ENCODE assay signal across 18 mouse cellular contexts in genomic region chr3:127458925-127459324, GRCm38 (mm10). TPM values are rescaled to one million over a fixed set of nuclear protein-coding genes. Genes with fewer than 3 reads are reported as not detected.
DNase-seq lines count a peak whose midpoint lies in the region; ATAC-seq and TF ChIP-seq lines count a peak whose summit lies in the region.
"Had no signal": no experiment of that assay in that cellular context is flagged by ENCODE, and none has a peak within 500 bp of the region (broad histone marks: within the 10 kb centered on the region; RNA-seq: fewer than 3 reads in every experiment).

No protein-coding gene starts in this region.

- no peak for TF ChIP-seq CTCF in G1E (IDR thresholded peaks at IDR 0.05; ENCODE audit: low read depth, low read length)
- no peak for TF ChIP-seq CTCF in liver, postnatal 0 days (IDR thresholded peaks at IDR 0.05; ENCODE audit: low read depth)

- WGBS in liver, postnatal 0 days (ENCODE audit: insufficient replicate concordance), result 36% methylated on average over 11 of the region's 11 CpGs
- 55% methylated on average over 11 of the region's 11 CpGs for WGBS in hindbrain, embryonic 14.5 days
- 47% methylated on average over 11 of the region's 11 CpGs for WGBS in hindbrain, embryonic 16.5 days

- DNase-seq in heart, adult 18-20 months, result peak; percentile 13
- no peak for DNase-seq in heart, postnatal 36 days
- DNase-seq in G1E (ENCODE audit: low spot score), result no peak
- DNase-seq in heart, postnatal 10 days, result peak; percentile 10 to 29
- no peak for DNase-seq in liver, postnatal 0 days
- DNase-seq in hindbrain, embryonic 14.5 days (ENCODE audit: low spot score), result no peak
- no peak for DNase-seq in cerebellum, adult 9-10 months
- DNase-seq: cerebellum, adult 18-20 months; kidney, adult 18-20 months; kidney, postnatal 25 days; right cerebral cortex, postnatal 25 days; thymus, postnatal 14 days had no signal

- no peak overlapping the region for H3K27ac ChIP-seq in liver, postnatal 0 days (ENCODE audit: low read depth)
- no peak overlapping the region for H3K27ac ChIP-seq in hindbrain, embryonic 14.5 days
- H3K27ac ChIP-seq in hindbrain, embryonic 16.5 days (ENCODE audit: low read depth, low read length), result no peak overlapping the region
- H3K27ac ChIP-seq: embryonic facial prominence, embryonic 15.5 days; hindbrain, embryonic 10.5 days; limb, embryonic 15.5 days; midbrain, embryonic 15.5 days had no signal

- H3K27me3 ChIP-seq in G1E (ENCODE audit: insufficient read depth, low read length), result no peaks in the 10 kb centered on the region
- H3K27me3 ChIP-seq in liver, postnatal 0 days (ENCODE audit: insufficient read depth, low read length), result no peaks in the 10 kb centered on the region
- H3K27me3 ChIP-seq in hindbrain, embryonic 14.5 days (ENCODE audit: control insufficient read depth, insufficient read depth, low read length), result no peaks in the 10 kb centered on the region
- no peaks in the 10 kb centered on the region for H3K27me3 ChIP-seq in hindbrain, embryonic 16.5 days (replicated peaks; ENCODE audit: control insufficient read depth, insufficient read depth, low read length)
- H3K27me3 ChIP-seq: embryonic facial prominence, embryonic 15.5 days; midbrain, embryonic 15.5 days had no signal

- peak overlapping the region; percentile 63; the same call in 1 of the 2 replicates for H3K4me2 ChIP-seq in liver, postnatal 0 days (ENCODE audit: low read depth, low read length)
- no peak overlapping the region for H3K4me2 ChIP-seq in hindbrain, embryonic 14.5 days (replicated peaks)
- H3K4me2 ChIP-seq in hindbrain, embryonic 16.5 days (ENCODE audit: low read length), result no peak overlapping the region
- H3K4me2 ChIP-seq: embryonic facial prominence, embryonic 15.5 days; limb, embryonic 15.5 days; midbrain, embryonic 15.5 days had no signal

- H3K9ac ChIP-seq in liver, postnatal 0 days (replicated peaks), result no peak overlapping the region
- H3K9ac ChIP-seq in hindbrain, embryonic 14.5 days, result no peak overlapping the region
- no peak overlapping the region for H3K9ac ChIP-seq in hindbrain, embryonic 16.5 days (ENCODE audit: low read depth, low read length)
- H3K9ac ChIP-seq: embryonic facial prominence, embryonic 15.5 days; limb, embryonic 15.5 days; midbrain, embryonic 15.5 days had no signal

- no peak for TF ChIP-seq EP300 in liver, postnatal 0 days (IDR thresholded peaks at IDR 0.05; ENCODE audit: low read depth)

- peaks cover 85% of the 10 kb centered on the region for H3K4me1 ChIP-seq in G1E (ENCODE audit: insufficient read depth, low read depth, low read length)
- peaks cover 10% of the 10 kb centered on the region for H3K4me1 ChIP-seq in liver, postnatal 0 days (ENCODE audit: insufficient read depth)
- H3K4me1 ChIP-seq in hindbrain, embryonic 14.5 days (replicated peaks; ENCODE audit: control insufficient read depth, insufficient read depth, low read length), result peaks cover 6% of the 10 kb centered on the region; the same call in 1 of the 2 replicates
- peaks cover 3% of the 10 kb centered on the region; the same call in 1 of the 2 replicates for H3K4me1 ChIP-seq in hindbrain, embryonic 16.5 days (ENCODE audit: control insufficient read depth, insufficient read depth, low read depth, low read length)
- H3K4me1 ChIP-seq: embryonic facial prominence, embryonic 15.5 days; limb, embryonic 15.5 days had no signal

- peaks cover 17% of the 10 kb centered on the region for H3K36me3 ChIP-seq in G1E (replicated peaks)
- no peaks in the 10 kb centered on the region for H3K36me3 ChIP-seq in liver, postnatal 0 days (replicated peaks; ENCODE audit: insufficient read depth, low read length)
- no peaks in the 10 kb centered on the region for H3K36me3 ChIP-seq in hindbrain, embryonic 14.5 days (replicated peaks; ENCODE audit: control insufficient read depth, insufficient read depth)
- H3K36me3 ChIP-seq in hindbrain, embryonic 16.5 days (ENCODE audit: control insufficient read depth, insufficient read depth, low read length), result no peaks in the 10 kb centered on the region
- H3K36me3 ChIP-seq: embryonic facial prominence, embryonic 15.5 days; hindbrain, embryonic 10.5 days; limb, embryonic 15.5 days; midbrain, embryonic 15.5 days had no signal

- intact Hi-C loops in heart, postnatal 36 days (cut with DNase I), result no loop called here
- intact Hi-C loops in heart, postnatal 10 days (cut with DNase I), result no loop called here

- H3K9me3 ChIP-seq in G1E (replicated peaks), result no peaks in the 10 kb centered on the region
- H3K9me3 ChIP-seq in liver, postnatal 0 days (ENCODE audit: low read length), result no peaks in the 10 kb centered on the region
- H3K9me3 ChIP-seq in hindbrain, embryonic 14.5 days (ENCODE audit: control insufficient read depth, low read length), result no peaks in the 10 kb centered on the region
- H3K9me3 ChIP-seq in hindbrain, embryonic 16.5 days (ENCODE audit: control insufficient read depth, low read length), result no peaks in the 10 kb centered on the region
- H3K9me3 ChIP-seq: embryonic facial prominence, embryonic 15.5 days; hindbrain, embryonic 10.5 days; limb, embryonic 15.5 days; midbrain, embryonic 15.5 days had no signal

- peak overlapping the region; percentile 57; the same call in 1 of the 2 replicates for H3K4me3 ChIP-seq in G1E (ENCODE audit: low read depth, low read length)
- H3K4me3 ChIP-seq in liver, postnatal 0 days (ENCODE audit: low read depth, low read length), result no peak overlapping the region
- no peak overlapping the region for H3K4me3 ChIP-seq in hindbrain, embryonic 14.5 days (replicated peaks; ENCODE audit: low read length)
- H3K4me3 ChIP-seq in hindbrain, embryonic 16.5 days (ENCODE audit: low read length), result no peak overlapping the region
- H3K4me3 ChIP-seq: embryonic facial prominence, embryonic 15.5 days; hindbrain, embryonic 10.5 days; limb, embryonic 15.5 days; midbrain, embryonic 15.5 days had no signal

- no peak for ATAC-seq in G1E (ENCODE audit: extremely low read depth, insufficient number of reproducible peaks, low FRiP score, poor library complexity, severe bottlenecking)
- no peak for ATAC-seq in liver, postnatal 0 days
- ATAC-seq in hindbrain, embryonic 14.5 days (ENCODE audit: low FRiP score), result no peak
- ATAC-seq in hindbrain, embryonic 16.5 days, result no peak
- ATAC-seq: forebrain, embryonic 14.5 days; midbrain, embryonic 15.5 days had no signal

RNA-seq across cellular contexts. Expression of gene Ank2, which starts 40.2 kb away (rescaled TPM):
- 100 to 1,000 TPM; 310 to 323 TPM for total RNA-seq in heart, adult 18-20 months (2021)
- 100 to 1,000 TPM; 334 to 351 TPM for total RNA-seq in heart, postnatal 36 days (2021)
- total RNA-seq in G1E (2014; fragmentation: Nextera tagmentation) (95.5 and 139 TPM in 2 replicates), G1E (2017) (52.9 and 57.8 TPM in 2 replicates)
- polyA plus RNA-seq in G1E (2012), result 18.9 and 25.2 TPM in 2 replicates
- 100 to 1,000 TPM; 289 to 290 TPM for total RNA-seq in heart, postnatal 10 days (2021)
- 4.7 and 5.1 TPM in 2 replicates for polyA plus RNA-seq in liver, postnatal 0 days (2015; fragmentation: Nextera tagmentation; extraction: Ambion mirVana)
- polyA plus RNA-seq in hindbrain, embryonic 14.5 days (2014; fragmentation: Nextera tagmentation; extraction: Ambion mirVana), result 180 and 204 TPM in 2 replicates
- 148 and 169 TPM in 2 replicates for polyA plus RNA-seq in hindbrain, embryonic 16.5 days (2015; fragmentation: Nextera tagmentation; extraction: Ambion mirVana)

Comparison
In these comparisons a context has a peak if more than half of its experiments do, and no peak if none do; other contexts are left out.
1. DNase-seq: peak in heart, adult 18-20 months (2 of 2) and heart, postnatal 10 days (2 of 2); none in heart, postnatal 36 days (0 of 2), G1E (single experiment), liver, postnatal 0 days (single experiment), hindbrain, embryonic 14.5 days (single experiment) and cerebellum, adult 9-10 months (single experiment).